Mouse (Mus musculus) hindlimb bud, embryonic 11.5 days (tissue): ENCODE measurements around the gene Thada.
"Not testable (repeated sequence)": the region's sequence is repeated elsewhere in the genome, so short reads cannot be mapped to it uniquely, and the experiment has no call there.

Experiments used
- DNase-seq: peaks from one replicate; pipeline ENCODE4 v3.0.0-alpha.2; 2012; ENCODE audit warnings: low read depth, low spot score; ENCODE audit errors: extremely low spot score

The Thada gene

DNA sequence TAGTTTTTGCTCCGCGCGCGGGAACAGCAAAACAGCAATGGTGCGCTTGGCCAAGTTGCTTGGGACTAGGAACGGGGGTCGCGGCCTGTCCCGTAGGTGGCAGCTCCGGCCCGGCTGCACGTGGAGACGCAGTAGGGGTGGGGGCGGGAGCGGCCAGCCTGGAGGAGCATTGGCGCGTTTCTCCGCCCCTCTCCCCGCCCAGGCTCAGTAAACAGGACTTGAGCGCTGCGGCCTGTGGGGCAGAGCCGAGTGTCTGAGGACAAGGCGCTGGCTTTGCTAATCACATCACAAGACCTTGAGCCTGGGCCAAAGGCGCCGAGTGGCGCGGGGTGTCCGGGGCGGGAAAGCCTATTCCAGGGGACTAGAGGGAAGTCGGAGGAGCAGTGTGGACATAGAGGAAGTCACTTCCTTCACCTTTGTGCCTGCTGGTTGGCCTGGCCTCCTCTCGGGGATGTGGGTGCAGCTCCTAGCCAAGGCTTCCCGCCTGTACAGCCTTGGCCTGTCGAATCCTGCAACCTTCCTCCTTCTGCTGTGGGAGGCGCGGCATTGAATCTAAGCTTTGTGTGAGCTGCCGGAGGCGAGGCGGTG, 277.5 kb downstream of the Thada start:
- DNase-seq = no peak

DNA sequence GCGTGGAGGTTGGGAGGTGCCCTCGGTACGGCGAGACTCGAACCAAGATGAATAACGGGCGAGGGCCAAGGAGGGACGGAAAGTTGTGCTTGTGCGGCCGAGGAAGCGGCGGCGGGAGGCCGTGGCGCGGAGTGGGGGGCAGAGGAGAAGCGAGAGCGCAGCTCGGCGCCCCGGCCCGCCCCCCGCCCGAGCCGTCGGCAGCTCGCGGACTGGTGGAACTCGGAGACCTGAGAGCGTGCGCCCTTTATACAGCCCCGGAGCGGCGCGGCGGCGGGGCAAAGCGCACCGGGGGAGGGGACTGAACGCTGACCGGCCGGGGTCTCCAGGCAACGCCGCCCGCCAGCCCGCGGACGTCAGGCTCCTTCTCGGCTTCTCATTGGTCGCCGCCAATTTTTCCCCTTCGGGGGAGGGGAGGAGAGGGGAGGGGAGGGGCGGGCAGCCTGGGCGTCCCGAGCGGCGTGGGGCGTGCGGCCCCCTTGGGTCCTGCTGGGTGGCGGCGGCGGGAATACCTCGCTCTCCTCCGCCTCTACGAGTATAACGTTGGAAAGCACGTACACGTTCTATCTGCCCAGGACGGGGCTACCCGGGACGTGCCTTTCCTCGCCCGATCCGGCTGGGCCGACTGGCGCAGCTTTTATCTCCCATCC, 278.2 kb downstream of the Thada start, which contains the start of gene Zfp36l2:
Zfp36l2 (minus strand) TSS at position 221 of the 647 bp plus-strand sequence.
- DNase-seq = no peak

DNA sequence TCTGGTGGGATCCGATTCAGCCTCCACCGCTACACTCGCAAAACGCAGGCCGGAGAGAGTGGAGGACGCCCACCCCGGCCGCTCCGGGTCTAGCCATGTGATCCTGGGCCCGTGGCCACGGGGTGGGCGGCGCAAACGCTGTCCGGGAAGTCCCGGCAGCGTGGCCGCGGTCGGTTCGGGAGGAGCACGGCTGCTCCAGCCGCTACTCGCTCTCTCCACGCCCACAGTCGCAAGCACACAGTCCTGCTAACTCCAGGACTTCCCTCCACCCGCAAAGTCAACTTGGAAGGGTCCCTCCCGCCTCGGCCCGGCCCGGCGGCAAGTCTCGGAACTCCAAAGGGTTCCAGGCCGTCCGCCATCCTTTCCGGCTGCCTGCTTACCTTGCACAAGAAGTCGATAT, 278.7 kb downstream of the Thada start:
- DNase-seq = not testable (repeated sequence)

- DNase-seq = no peak
Measured at GRCm38 (mm10) chr17:84186451-84187202, 279.4 kb downstream of the Thada start.

- DNase-seq = no peak
Measured at GRCm38 (mm10) chr17:84185581-84186450, 280.2 kb downstream of the Thada start.

DNA sequence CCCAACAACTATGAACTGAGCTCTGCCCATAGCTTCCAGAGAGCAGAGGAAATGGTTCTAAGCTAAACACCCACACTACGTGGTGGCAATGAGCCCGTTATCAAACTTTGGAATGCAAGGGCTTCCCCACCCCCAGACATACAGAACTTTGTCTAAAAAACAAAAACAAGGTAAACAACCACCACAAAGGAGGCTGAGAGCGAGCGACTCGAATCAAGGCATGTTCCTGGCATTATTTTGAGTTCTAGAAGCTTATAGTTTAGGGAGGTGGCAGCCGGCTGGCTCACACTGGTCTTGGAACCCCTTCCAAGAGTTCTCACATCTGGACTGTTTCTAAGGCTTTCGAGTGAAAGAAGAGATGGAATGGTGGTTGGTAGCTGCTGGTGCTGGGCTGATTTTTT, 281.0 kb downstream of the Thada start:
- DNase-seq = no peak

- DNase-seq = no peak
Measured at GRCm38 (mm10) chr17:84183291-84183781, 282.7 kb downstream of the Thada start.

DNA sequence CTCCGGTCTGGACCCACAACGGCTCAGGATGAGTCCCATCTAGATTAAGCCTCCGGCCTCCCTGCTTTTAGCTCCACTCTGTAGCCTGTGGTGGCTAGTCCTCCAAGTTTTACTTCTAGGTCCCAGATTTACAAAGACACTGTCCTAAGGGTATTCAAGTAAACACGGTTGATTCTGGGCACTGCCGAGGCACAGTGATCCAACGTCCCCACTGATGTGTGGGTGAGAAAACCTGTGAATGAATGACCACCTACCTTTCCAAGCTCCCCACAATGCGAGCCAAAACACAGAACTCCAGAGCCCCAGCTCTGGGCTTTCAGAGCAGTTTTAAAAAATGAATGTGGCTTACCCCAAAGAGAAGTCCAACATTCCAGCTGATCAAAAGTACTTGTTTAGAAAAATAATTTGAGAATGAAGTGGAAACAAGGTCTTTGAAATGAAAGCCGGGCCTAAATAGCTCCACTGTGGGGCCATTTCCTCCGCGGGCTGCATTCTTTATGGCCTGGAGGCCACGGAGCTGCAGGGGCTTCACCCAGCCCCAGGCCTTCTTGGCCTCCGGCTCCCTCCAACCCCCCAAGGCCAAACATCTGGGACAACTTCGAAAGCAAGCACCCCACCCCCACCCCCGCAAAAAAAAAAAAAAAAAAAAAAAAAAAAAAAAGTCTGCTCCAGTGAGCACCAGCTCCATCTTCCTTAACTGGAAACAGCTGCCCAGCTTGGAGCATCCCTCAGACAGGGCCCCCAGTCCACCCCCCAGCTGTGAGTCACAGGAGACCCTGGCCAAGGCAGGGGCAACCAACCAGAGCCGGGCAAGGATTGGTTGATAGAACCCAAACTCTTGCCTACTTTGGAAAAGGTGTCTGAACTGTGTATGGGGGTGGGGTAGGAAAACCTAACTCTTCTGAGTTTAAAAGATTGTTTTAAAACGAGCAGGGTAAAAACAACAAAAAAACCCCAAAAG, 283.4 kb downstream of the Thada start:
- DNase-seq = no peak

DNA sequence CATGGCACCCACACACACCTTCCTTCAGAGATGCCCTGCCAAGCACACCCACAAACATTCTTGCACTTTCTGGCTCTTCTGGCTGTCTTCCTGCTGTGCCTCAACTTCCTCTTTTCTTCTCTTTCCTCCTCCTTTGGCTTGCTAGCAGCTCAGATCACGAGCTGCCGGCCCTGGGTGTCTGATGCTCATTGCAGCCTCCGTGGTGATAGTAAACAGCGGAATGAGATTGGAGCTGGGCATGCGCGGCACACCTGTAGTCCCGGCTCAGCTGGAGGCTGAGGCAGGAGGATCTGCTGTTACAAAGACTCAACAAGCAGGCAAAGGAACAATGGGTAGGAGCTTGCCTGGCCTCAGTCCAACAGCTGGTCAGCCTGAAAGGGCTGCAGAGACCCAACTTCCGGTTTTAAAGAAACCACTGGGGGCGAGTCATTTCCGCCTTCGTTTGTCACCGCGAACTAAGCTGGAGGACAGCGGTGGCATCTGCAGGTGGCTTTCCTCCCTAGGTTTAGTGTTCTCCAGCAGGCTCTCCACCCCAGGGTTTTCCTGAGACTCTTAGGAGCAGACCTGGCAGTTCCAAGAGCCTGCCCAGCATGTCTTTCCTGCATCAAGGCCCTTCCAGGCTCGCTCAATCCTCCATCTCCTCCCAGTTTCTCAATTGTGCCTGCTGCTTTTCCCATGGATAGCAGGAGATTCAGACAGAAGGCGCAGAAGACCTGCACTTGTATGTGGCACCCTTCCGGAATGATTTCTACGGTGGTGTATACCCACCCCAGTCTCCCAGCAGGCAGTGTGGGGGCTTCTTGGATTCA, 284.3 kb downstream of the Thada start:
- no peak for DNase-seq

DNA sequence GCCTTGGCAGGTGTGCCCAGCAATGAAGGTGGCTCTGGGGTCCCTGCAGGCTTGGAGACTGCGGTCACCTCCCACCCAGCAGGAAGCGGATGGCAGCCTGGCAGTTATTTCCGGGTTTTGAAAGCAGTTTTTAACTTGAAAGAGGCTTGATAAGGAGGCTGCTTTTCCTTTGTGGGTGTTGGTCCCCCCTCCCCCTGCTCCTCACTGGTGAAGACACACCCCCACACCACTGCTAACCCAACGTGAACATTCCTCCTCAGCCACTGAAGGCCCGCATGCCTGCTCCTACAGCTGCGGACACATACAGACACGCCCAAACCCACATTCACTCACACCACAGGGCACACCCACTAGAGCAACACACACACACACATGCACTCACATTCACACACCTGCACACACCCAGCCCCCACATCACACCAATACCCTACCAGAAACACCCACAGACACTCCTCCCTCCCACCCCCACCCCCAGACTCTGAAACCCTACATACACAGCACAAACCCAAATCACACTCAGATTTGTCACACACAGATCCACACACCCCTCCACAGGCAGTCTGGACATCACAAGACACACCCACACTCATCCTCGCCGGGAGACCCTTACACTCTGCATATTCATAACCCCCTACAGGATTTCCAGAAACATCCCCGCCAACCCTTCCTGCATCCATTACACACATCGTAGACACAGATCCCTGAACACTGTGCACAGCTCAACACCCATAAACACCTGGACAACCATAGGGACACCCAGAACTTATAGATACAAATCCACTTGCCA, 285.1 kb downstream of the Thada start:
- no peak for DNase-seq

DNA sequence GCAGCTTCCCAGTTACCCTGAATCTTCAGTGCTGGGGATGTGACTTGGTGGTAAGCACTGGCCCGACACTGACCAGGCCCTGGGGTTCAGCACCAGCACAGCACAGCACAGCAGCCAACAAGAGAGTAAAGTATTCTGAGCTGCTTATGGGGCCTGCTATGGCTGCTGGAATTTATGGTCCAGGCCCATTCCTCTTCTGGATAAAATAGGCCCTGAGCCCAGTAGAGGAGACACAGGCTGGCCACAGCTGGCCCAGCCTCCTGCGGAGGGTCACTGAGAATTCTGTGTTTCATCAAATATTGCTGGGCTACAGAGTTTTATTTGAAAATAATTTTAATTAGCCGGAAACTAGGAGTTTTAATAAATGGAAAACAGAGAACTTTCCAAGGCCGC, 286.0 kb downstream of the Thada start:
- no peak for DNase-seq

- no peak for DNase-seq
Measured at GRCm38 (mm10) chr17:84179026-84179972, 286.7 kb downstream of the Thada start.

- no peak for DNase-seq
Measured at GRCm38 (mm10) chr17:84177481-84177880, 288.5 kb downstream of the Thada start.

DNA sequence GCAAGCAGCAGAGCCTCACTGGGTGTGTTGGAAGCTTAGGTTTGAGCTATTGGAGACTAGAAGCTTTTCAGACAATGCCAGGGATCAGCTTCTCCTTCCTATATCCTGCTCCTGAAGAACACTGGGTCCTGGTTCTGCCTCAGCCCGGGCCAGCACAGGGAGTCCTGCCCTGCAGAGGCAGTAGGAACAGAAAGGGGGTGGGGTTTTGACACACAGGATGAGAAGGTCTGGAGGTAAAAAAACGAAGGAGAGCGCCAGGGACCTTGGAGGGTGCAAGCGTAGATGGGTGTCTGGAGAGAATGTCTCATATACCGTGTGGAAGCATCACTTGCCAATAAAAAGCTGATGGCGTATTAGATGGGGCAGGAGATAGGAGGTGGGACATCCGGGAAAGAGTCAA, 289.6 kb downstream of the Thada start:
- DNase-seq = no peak

DNA sequence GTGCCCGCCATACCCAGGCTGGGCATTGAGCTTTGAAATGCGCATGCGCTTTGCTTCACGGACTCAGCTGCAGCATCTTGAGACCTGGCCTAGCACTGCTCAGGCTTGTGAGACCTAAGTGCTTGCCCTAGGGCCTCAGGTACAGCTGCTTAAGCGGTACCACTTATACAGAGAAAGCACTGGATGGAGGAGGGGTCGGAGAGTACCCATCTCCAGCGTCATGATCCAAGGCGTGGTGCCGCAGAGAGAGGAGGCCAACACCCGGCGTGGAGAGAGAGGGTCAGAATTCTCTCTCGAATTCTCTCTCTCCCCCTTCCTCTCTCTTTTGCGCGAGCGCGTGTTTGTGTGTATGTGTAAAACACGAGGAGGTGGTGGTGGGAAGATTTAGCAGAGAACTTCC, 290.8 kb downstream of the Thada start:
- no peak for DNase-seq

DNA sequence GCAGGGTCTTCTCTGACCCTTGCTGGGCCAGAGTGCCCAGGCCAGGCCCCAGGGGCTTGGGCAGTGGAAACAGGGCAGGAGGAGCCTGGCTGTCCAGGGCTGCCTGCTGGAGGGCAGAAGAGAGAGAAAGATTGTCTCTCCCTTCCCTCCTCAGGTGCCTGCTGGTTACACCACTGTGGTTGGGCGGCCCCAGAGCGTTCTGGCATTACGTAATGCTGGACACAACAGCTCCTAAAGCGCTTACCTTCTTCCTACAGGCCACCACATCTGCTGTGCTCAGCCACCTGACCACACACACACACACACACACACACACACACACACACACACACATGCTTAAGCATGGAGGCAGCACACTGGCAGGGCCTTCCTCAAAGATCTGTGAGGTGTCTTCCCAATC, 298.6 kb downstream of the Thada start:
- no peak for DNase-seq

DNA sequence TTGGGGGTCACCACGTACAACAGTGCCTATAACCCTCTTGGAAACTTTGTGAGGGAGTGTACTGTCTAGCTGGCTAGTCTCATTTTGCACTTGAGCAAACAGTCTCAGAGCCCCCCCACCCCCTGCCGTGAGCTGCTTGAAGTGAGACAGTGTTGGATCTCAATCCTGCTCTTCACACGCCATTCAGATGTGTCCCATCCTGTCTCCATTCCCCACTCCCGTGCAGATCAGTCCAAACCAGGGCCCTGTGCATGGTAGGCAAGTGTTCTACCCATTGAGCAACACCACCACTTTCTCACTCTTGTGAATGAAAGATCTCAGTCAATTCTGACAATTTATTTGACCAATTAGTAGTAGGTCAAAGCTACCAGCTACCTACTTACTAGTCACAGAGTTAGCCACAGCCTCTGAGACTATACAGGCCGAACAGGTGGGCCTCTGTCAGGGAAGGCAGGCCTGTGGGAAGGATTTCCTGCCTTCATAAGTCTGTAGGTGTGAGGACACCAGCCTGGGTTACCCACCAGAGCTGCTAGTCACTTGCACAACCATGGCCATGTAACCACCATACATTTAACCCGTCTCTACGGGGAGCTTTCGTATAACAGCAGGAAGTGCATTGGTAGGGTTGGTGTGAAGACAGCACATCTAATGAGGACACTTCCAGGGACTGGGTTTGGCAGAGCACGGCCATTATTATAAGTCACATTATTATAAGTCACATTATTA, 299.7 kb downstream of the Thada start:
- DNase-seq = no peak
